Mouse (Mus musculus) forebrain, embryonic 10.5 days (tissue): ENCODE measurements around the gene Cmah. TPM values are rescaled to one million over a fixed set of nuclear protein-coding genes. Genes with fewer than 3 reads are reported as not detected.
"Not testable (repeated sequence)": the region's sequence is repeated elsewhere in the genome, so short reads cannot be mapped to it uniquely, and the experiment has no call there.

Experiments
- DNase-seq: peaks from one replicate; pipeline ENCODE4 v3.0.0-alpha.2; 2017; ENCODE audit warnings: low spot score; ENCODE audit errors: extremely low spot score
- H3K27ac ChIP-seq: fragments of 300-500 bp; sonication (generic); 2 replicates; pipeline ENCODE4 v1.5.1; 2016; ENCODE audit warnings: mild to moderate bottlenecking
- H3K27me3 ChIP-seq: fragments of 300-500 bp; sonication (generic); 2 replicates; pipeline ENCODE4 v1.6.1; 2016; ENCODE audit warnings: mild to moderate bottlenecking; ENCODE audit not compliant: poor library complexity, severe bottlenecking
- H3K36me3 ChIP-seq: fragments of 300-500 bp; sonication (generic); replicated peaks from 2 replicates; pipeline ENCODE4 v1.6.1; 2016; ENCODE audit warnings: mild to moderate bottlenecking, moderate library complexity
- H3K4me1 ChIP-seq: fragments of 300-500 bp; sonication (generic); 2 replicates; pipeline ENCODE4 v1.6.1; 2016
- H3K4me3 ChIP-seq: fragments of 300-500 bp; sonication (generic); 2 replicates; pipeline ENCODE4 v1.5.1; 2016; ENCODE audit warnings: mild to moderate bottlenecking, moderate library complexity
- H3K9me3 ChIP-seq: fragments of 300-500 bp; sonication (generic); 2 replicates; pipeline ENCODE4 v1.6.1; 2016; ENCODE audit warnings: mild to moderate bottlenecking, moderate library complexity
- WGBS: fragments of 180-500 bp; shearing (Covaris S2); methylation state at CpG from one replicate; pipeline ENCODE4 v1.1.7; 2016; 5-methylcytosine and 5-hydroxymethylcytosine counted together
- polyA plus RNA-seq: library from polyadenylated mRNA; unstranded; fragments of >200 nt; fragmentation: Nextera tagmentation; extraction: Ambion mirVana; gene quantifications from 2 replicates; pipeline ENCODE4 v1.2.1, GENCODE M21; 2016

Cmah gene
- polyA plus RNA-seq, 1 experiment from 2014 or later: 0.67 TPM

DNA sequence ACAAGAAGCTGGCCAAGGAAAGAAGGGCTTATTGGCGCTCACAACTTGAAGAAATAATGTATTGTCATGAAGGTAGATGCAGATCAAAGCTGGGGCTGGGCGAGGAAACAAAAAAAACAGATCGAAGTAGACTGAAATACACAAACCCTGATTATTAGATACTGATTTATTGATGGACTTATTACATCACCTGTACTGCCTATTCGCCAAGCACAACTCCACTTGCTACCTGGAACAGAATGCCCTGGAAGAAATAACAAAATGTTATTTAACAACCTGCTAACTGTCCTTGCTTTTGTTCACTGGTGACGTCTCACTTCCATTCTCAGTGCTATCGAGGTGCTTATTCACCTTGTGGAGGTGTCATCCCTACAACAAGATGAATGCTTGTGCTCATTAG, 38.0 kb downstream of the Cmah start:
- H3K27me3 ChIP-seq: no peaks in the 10 kb centered on the region
- no peak overlapping the region for H3K4me3 ChIP-seq
- no peak overlapping the region for H3K27ac ChIP-seq
- no peaks in the 10 kb centered on the region for H3K4me1 ChIP-seq
- no peaks in the 10 kb centered on the region for H3K9me3 ChIP-seq
- H3K36me3 ChIP-seq: no peaks in the 10 kb centered on the region
- 92% methylated on average over 6 of the region's 6 CpGs for WGBS
- DNase-seq: no peak

DNA sequence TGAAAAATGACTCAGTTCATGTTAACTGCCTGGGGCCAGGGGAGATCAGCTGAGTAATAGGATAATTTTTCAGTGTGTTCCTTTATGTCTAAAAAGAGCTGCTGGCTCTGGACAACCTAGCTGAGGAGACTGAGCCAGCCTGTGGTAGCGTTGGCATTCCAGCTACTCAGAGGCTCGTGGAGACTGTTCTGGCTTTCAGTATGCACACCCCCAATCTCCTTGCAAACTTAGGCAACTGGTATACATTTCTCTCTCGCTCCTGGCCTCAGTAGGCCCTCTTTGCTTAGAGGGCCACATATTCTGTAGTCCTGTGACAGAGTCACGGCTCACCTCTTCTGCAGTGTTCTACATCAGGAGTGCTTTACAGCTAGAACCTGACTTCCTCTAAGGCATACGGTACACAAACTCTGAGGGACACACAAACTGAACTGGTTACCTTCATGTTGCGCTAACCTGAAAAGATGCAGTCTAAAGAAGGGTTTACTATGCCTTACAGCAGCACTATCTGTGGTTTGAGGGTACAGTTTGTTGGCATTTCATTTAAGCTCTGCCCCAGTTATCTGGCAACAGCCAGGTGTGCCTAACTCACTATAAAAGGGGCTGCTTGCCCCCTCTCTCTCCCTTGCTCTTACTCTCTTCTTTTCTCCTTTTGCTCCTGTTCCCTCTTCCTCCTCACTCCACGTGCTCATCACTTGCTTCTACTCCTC, 45.8 kb downstream of the Cmah start:
- no peak overlapping the region for H3K27ac ChIP-seq
- H3K4me3 ChIP-seq: no peak overlapping the region
- no peaks in the 10 kb centered on the region for H3K4me1 ChIP-seq
- WGBS: 86% methylated on average over 7 of the region's 7 CpGs
- no peaks in the 10 kb centered on the region for H3K9me3 ChIP-seq
- H3K36me3 ChIP-seq: no peaks in the 10 kb centered on the region
- H3K27me3 ChIP-seq: no peaks in the 10 kb centered on the region
- DNase-seq: no peak

GRCm38 (mm10) chr13:24374606-24375005, 47.4 kb downstream of the Cmah start:
- H3K9me3 ChIP-seq, H3K36me3 ChIP-seq, H3K27me3 ChIP-seq, DNase-seq, H3K27ac ChIP-seq, H3K4me3 ChIP-seq, H3K4me1 ChIP-seq: not testable (repeated sequence)
- 86% methylated on average over 6 of the region's 6 CpGs for WGBS

DNA sequence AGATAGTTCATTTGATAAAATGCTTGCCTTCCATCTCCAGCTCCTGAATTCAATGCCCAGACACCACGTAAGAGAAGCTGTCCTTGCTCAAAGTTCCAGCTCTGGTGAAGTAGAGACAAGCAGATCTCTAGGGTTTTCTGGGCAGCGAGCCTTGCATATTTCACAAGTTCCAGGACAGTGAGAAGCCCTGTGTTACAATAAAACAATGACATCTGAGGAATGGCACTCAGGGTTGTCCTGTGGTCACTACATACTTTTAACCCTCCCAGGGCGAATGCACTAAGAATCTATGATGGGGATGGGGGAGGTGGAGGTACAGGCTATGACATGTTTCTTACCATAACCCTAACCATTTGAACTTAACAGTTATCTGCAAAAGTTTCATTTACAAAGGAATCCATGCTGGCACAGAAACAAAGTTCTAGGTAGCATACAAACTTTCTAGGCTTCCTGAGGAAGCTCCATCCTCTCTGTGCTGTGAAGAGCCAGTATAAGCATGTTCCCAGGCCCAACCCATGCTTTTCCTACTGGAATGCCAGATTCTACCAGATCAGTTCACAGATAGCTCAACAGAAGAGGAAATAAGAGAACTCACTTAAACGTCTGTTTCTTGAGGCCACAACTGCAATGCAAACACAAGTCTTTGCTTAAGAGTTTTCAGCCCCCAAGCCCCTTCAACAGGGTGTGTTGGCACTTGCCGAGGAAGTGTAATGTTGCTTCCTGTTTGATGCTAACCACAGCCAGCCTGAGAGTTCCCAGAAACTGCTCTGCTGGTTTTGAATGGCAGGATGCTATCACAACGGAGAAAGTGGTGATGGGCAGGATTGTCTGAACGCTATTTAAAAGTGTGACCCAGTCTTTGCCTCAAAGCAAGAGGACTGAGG, 48.4 kb downstream of the Cmah start:
- WGBS: 85% methylated on average over 7 of the region's 7 CpGs
- Histone ChIP-seq H3K4me3 (no peak overlapping the region), H3K4me1 (no peaks in the 10 kb centered on the region), H3K36me3 (no peaks in the 10 kb centered on the region), H3K9me3 (no peaks in the 10 kb centered on the region), H3K27me3 (no peaks in the 10 kb centered on the region), H3K27ac (no peak overlapping the region)
- DNase-seq: no peak

- 91% methylated on average over 6 of the region's 6 CpGs for WGBS
- Histone ChIP-seq H3K9me3 (no peaks in the 10 kb centered on the region), H3K4me3 (no peak overlapping the region), H3K36me3 (no peaks in the 10 kb centered on the region), H3K4me1 (peaks cover 16% of the 10 kb centered on the region; the same call in 1 of the 2 replicates), H3K27ac (no peak overlapping the region), H3K27me3 (no peaks in the 10 kb centered on the region)
- no peak for DNase-seq
Observed at GRCm38 (mm10) chr13:24380713-24381112, 53.5 kb downstream of the Cmah start.

- H3K4me1 ChIP-seq: peaks cover 16% of the 10 kb centered on the region; the same call in 1 of the 2 replicates
- no peaks in the 10 kb centered on the region for H3K9me3 ChIP-seq
- no peaks in the 10 kb centered on the region for H3K36me3 ChIP-seq
- no peaks in the 10 kb centered on the region for H3K27me3 ChIP-seq
- no peak overlapping the region for H3K4me3 ChIP-seq
- DNase-seq: no peak
- H3K27ac ChIP-seq: peak overlapping the region; percentile 66; the same call in 1 of the 2 replicates
- WGBS: 57% methylated on average over 3 of the region's 3 CpGs
Observed at GRCm38 (mm10) chr13:24383885-24384284, 56.7 kb downstream of the Cmah start.

- Histone ChIP-seq H3K27ac (no peak overlapping the region), H3K36me3 (no peaks in the 10 kb centered on the region), H3K9me3 (no peaks in the 10 kb centered on the region), H3K4me3 (no peak overlapping the region), H3K4me1 (peaks cover 7% of the 10 kb centered on the region; the same call in 1 of the 2 replicates), H3K27me3 (no peaks in the 10 kb centered on the region)
- no peak for DNase-seq
- WGBS: 88% methylated on average over 5 of the region's 5 CpGs
Observed at GRCm38 (mm10) chr13:24391892-24392291, 64.7 kb downstream of the Cmah start.

GRCm38 (mm10) chr13:24392655-24393054, 65.5 kb downstream of the Cmah start:
- peaks cover 7% of the 10 kb centered on the region; the same call in 1 of the 2 replicates for H3K4me1 ChIP-seq
- no peak for DNase-seq
- H3K36me3 ChIP-seq: no peaks in the 10 kb centered on the region
- no peak overlapping the region for H3K4me3 ChIP-seq
- H3K9me3 ChIP-seq: no peaks in the 10 kb centered on the region
- no peaks in the 10 kb centered on the region for H3K27me3 ChIP-seq
- no peak overlapping the region for H3K27ac ChIP-seq
- WGBS: 84% methylated on average over 4 of the region's 4 CpGs

DNA sequence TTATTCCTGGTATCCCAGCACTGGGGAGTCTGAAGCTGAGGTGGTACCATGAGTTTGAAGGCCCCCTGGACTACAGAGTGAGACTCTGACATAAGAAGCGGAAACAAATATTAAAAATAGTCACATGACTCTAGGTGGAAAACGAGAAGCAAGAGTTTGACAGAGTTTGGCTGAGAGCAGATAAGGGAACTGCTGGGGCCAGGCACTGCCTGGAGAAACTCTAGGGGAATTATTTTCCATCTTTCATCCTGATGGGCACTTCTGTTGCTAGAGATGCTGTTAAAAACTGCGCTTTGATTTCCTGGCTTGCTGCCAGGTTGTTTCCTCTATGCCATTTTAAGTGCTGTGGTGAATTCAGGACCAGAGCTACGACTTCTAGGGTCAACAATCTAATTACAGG, 65.9 kb downstream of the Cmah start:
- WGBS: 70% methylated on average over 4 of the region's 4 CpGs
- no peak overlapping the region for H3K27ac ChIP-seq
- peaks cover 7% of the 10 kb centered on the region; the same call in 1 of the 2 replicates for H3K4me1 ChIP-seq
- no peak overlapping the region for H3K4me3 ChIP-seq
- no peaks in the 10 kb centered on the region for H3K27me3 ChIP-seq
- DNase-seq: no peak
- no peaks in the 10 kb centered on the region for H3K36me3 ChIP-seq
- H3K9me3 ChIP-seq: no peaks in the 10 kb centered on the region

DNA sequence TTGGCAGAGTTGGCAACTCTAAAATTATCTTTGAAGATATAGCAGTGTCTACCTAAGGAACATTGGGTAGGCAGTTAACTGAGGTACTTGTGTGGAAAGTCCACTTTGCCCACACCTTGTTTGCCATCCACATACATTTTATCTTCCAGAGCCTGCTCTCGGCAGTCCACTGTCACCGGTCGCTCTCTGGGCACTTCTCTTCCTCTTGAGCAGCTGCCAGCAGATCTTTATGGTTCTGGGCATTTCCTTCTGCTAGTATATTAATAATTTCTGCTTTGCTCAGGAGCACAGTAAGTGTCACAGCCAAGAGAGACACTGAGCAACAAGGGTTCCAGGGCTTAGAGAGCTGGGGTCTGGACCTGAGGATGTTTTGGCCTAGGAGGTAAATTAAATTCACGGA, 68.6 kb downstream of the Cmah start:
- Histone ChIP-seq H3K36me3 (no peaks in the 10 kb centered on the region), H3K27ac (no peak overlapping the region), H3K27me3 (no peaks in the 10 kb centered on the region), H3K4me1 (peaks cover 7% of the 10 kb centered on the region; the same call in 1 of the 2 replicates), H3K4me3 (no peak overlapping the region), H3K9me3 (no peaks in the 10 kb centered on the region)
- 90% methylated on average over 4 of the region's 4 CpGs for WGBS
- no peak for DNase-seq

DNA sequence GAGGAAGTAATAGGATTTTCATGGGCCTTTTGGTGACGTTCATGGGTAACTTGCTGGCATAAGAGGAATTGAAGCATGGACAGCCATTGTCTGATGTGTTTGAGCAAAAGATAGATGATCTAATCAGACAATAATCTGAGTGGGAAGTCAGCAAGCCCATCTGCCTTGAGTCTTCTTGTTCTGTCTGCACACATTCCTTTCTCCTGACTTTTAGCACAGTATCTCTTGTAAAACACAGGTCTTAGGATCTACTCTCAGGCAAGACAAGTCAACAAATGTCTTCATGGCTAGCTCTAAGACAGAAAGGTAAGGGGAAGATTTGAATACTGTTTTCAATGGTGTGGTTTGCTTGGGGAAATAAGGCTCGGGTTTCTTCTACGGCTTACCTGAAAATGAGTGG, 70.0 kb downstream of the Cmah start:
- peaks cover 11% of the 10 kb centered on the region for H3K4me1 ChIP-seq
- no peak overlapping the region for H3K4me3 ChIP-seq
- DNase-seq: no peak
- WGBS: 91% methylated on average over 3 of the region's 3 CpGs
- H3K27ac ChIP-seq: no peak overlapping the region
- H3K36me3 ChIP-seq: no peaks in the 10 kb centered on the region
- no peaks in the 10 kb centered on the region; the same call in 1 of the 2 replicates for H3K27me3 ChIP-seq
- no peaks in the 10 kb centered on the region for H3K9me3 ChIP-seq

DNA sequence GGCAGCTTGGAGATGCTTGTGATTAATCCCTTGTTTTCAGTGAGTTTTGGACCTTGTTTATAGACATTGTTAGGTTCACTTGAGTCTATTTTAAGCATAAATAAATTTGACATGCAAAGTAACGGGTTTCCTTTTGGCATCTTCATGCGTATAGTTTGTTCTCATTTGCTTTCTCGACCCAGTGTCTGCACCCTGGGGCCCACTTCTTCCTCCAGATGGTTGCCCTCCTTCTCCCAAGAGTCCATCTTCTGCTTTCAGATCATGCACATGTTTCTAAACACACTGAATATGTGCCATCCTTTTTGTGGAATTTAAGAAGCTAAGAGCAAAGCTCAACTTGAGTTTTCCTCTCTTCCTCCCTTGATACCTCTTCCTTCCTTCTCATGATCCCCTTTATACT, 71.3 kb downstream of the Cmah start:
- Histone ChIP-seq H3K27me3 (no peaks in the 10 kb centered on the region; the same call in 1 of the 2 replicates), H3K36me3 (no peaks in the 10 kb centered on the region), H3K27ac (no peak overlapping the region), H3K4me1 (peaks cover 15% of the 10 kb centered on the region), H3K4me3 (no peak overlapping the region), H3K9me3 (no peaks in the 10 kb centered on the region)
- DNase-seq: no peak
- WGBS: 93% methylated on average over 3 of the region's 3 CpGs

DNA sequence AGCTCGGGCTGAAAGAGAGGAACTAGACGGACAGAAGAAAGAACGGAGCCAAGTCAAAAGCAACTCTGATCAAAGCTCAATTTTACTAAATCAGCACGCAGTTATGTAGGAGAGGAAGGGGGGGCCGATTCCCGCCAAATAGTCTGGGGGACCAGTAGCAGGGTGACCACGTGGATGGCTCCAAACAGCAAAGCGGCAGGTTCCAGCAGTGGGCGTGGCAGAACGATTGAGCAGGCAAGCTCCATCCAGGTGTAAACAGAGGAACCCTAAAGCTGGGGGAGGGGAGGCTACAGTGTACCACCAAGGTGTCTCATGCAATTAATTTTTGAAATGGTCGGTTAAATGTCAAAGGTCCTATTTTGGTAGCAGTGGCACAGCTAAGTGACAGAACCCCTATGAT, 74.6 kb downstream of the Cmah start:
- WGBS: 19% methylated on average over 11 of the region's 11 CpGs
- not testable (repeated sequence) for H3K27ac ChIP-seq, H3K27me3 ChIP-seq, H3K9me3 ChIP-seq, H3K36me3 ChIP-seq, DNase-seq
- peaks cover 15% of the 10 kb centered on the region for H3K4me1 ChIP-seq
- H3K4me3 ChIP-seq: peak overlapping the region; percentile 31; the same call in 1 of the 2 replicates
